Mouse (Mus musculus) ES-E14 (cell line): ENCODE results near the gene Fras1.

Source experiments
- CHD2 ChIP-seq: IDR thresholded peaks from 2 replicates; pipeline ENCODE4 v1.6.1; 2014; ENCODE audit warnings: mild to moderate bottlenecking, low read depth, low read length, inconsistent platforms
- HCFC1 ChIP-seq: IDR thresholded peaks from 2 replicates; pipeline ENCODE4 v1.6.1; 2012; ENCODE audit warnings: low read length, inconsistent platforms, borderline replicate concordance; ENCODE audit not compliant: insufficient read depth
- MAFK ChIP-seq: IDR thresholded peaks from 2 replicates; pipeline ENCODE4 v1.6.1; 2014; ENCODE audit warnings: mild to moderate bottlenecking, low read depth, low read length, inconsistent platforms; ENCODE audit not compliant: insufficient read depth
- ZC3H11A ChIP-seq: IDR thresholded peaks from 2 replicates; pipeline ENCODE4 v1.6.1; 2012; ENCODE audit warnings: low read depth, mild to moderate bottlenecking, inconsistent platforms, low read length, borderline replicate concordance
- ZNF384 ChIP-seq: IDR thresholded peaks from 2 replicates; pipeline ENCODE4 v1.6.1; 2012; ENCODE audit warnings: low read depth, low read length, inconsistent platforms

- TF ChIP-seq ZC3H11A (no peak), ZNF384 (no peak), CHD2 (no peak), MAFK (peak; percentile 86), HCFC1 (no peak)
These were observed 204.9 kb downstream of the Fras1 start for GRCm38 (mm10) chr5:96578705-96579104.
